Mouse (Mus musculus) lung, postnatal 14 days (tissue): ENCODE data around the gene Slc22a19.
"Not testable (repeated sequence)": the region's sequence is repeated elsewhere in the genome, so short reads cannot be mapped to it uniquely, and the experiment has no call there.

Experiments
- DNase-seq: peaks from one replicate; pipeline ENCODE4 v3.0.0; 2021

Gene Slc22a19

DNA sequence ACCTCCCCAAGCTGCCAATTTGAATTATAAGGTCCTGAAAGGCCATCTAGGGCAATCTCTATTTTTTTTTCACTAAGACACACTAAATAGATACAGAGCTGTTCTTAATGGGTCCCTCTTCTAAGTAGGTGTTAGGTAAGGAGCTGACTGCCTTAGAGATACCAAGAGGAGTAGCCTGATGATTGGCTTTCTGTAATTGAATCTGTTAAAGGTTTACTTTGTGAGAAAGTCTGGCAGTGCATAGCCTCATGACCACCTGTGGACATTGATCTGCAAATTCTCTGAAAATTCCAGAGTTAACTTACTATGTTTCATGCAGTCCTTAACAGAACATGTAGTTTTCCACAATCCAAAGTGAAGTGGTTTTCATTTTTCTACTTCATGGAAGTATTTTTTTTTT lies at the start of gene Slc22a19:
Gene Slc22a19 (minus strand): TSS at position 163 of the 400 bp plus-strand sequence.
- no peak for DNase-seq

- DNase-seq, result not testable (repeated sequence)
Observed at GRCm38 (mm10) chr19:7753371-7753770, 42.3 kb upstream of the Slc22a19 start.

DNA sequence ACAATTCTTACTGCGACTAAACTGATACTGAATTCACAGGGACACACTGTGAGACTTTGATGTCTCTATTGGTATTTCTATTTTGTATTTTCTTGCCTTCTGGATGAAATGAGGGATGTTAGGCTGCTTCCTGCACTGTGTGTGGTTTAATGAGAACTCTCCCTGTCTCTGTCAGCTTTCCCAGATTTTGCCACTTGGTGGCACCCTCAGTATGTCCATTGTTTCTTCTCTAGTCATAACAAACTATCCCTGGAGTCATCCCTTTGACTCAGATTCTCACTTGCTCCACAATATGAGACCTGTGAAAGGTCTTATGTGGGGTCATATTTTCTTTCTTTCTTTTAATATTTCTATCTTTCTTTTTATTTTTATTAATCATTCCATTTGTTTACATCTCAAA lies 18.4 kb upstream of the Slc22a19 start:
- DNase-seq, result no peak

DNA sequence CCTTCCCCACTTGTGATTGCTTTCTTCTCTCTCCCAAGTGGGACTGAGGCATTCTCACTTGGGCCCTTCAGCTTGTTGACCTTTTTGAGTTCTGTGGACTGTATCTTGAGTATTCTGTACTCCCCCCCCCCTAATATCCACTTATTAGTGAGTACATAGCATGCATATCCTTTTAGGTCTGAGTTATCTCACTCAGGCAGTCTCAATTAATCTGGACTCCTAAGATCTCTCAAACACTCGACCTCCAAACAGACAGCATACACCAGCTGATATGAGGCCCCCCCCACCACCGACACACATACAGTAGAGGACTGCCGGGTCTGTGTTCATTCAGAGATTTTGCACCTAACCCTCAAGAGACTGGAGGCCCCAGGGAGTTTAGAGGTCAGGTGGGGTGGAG lies 18.0 kb downstream of the Slc22a19 start:
- not testable (repeated sequence) for DNase-seq

DNA sequence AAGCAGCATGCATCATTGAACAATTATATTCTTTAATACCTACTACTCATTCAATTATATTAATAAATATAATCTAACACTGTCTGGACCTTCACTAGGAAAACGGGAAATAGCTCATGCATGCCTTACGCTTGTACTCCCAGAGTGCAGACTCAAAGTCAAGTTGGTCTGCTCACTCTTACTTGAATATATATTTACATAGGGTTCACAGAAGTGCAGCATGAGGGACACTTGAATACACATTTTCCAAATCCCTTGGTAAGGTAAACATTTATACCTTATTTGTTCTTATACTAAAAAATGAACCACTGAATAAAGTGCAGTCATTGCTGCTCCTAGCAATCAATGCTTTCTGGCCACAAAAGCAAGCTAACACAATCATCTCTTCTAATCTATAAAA lies 19.9 kb downstream of the Slc22a19 start:
- DNase-seq, result no peak

- DNase-seq, result no peak
Observed at GRCm38 (mm10) chr19:7687988-7688387, 23.1 kb downstream of the Slc22a19 start.

- no peak for DNase-seq
Observed at GRCm38 (mm10) chr19:7672033-7672432, 39.1 kb downstream of the Slc22a19 start.

DNA sequence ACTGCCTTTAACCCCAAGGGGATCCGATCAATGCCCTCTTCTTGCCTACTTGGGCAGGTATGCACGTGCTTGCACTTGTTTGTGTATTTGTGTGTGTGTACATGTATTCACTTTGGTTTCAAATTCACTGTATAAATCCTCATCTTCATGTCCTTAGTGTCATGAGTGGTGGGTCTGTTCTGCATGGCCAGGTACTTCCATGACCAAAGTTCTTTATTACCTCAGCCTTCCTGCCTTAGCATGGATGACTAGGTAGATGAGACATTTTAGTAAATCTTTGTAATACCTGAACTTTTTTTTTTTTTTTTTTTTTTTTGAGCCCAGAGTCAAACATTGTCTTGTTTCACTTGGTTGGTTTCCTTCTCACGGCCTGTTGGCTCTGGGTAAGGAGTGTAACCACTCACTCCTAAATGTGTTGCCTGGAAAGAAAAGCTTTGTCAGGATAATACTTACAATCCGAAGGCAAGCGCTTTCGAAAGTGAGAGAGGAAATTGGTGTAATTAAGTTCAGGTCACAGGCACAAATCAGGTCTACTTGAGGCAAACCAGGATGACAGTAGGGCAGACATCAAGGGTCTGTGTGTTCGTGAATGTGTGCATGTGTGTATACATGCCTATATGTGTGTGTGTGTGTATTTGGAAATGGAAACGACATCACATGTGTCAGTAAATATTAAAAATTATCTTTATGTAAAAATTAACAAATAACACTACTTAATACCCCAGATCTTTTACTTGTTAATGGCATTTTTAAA lies 62.0 kb downstream of the Slc22a19 start:
- no peak for DNase-seq

DNA sequence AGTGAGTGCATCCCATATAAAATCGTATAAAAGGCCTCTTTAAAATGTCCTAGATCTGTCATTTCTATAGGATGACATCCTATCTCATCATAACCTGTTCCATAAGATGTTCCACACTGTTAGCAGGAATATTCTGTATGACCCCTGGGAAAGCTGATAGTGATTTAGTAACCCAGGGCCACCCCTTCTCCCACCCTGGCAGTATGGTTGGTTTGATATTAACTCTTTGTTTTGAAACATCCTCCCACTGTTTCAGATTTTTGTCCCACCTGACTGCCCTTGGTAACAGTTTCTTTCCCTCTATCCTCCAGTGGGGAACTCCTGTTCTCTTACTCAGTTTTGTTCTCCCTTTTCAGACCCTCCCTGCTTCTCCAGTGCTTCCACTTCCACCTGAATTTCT lies 77.3 kb downstream of the Slc22a19 start:
- no peak for DNase-seq

- no peak for DNase-seq
Observed at GRCm38 (mm10) chr19:7633021-7633420, 78.1 kb downstream of the Slc22a19 start.
